Mouse (Mus musculus) midbrain, embryonic 12.5 days (tissue): ENCODE data around the gene Zbtb20. TPM values are rescaled to one million over a fixed set of nuclear protein-coding genes. Genes with fewer than 3 reads are reported as not detected.

Source experiments
- ATAC-seq: fragments of 200-750 bp; cut with Nextera tagmentation; 2 replicates; pipeline ENCODE4 v1.8.0; 2017; ENCODE audit warnings: low read depth, moderate TSS enrichment, moderate library complexity; ENCODE audit not compliant: low FRiP score
- H3K27ac ChIP-seq: fragments of 300-500 bp; sonication (generic); replicated peaks from 2 replicates; pipeline ENCODE4 v1.5.1; 2016; ENCODE audit warnings: mild to moderate bottlenecking
- H3K27me3 ChIP-seq: fragments of 300-500 bp; sonication (generic); 2 replicates; pipeline ENCODE4 v1.6.1; 2016; ENCODE audit warnings: mild to moderate bottlenecking
- H3K36me3 ChIP-seq: fragments of 300-500 bp; sonication (generic); 2 replicates; pipeline ENCODE4 v1.6.1; 2016
- H3K4me1 ChIP-seq: fragments of 300-500 bp; sonication (generic); 2 replicates; pipeline ENCODE4 v1.6.1; 2016
- H3K4me2 ChIP-seq: fragments of 300-500 bp; sonication (generic); replicated peaks from 2 replicates; pipeline ENCODE4 v1.6.1; 2016; ENCODE audit warnings: mild to moderate bottlenecking, moderate library complexity
- H3K4me3 ChIP-seq: fragments of 300-500 bp; sonication (generic); 2 replicates; pipeline ENCODE4 v1.5.1; 2016; ENCODE audit warnings: mild to moderate bottlenecking
- H3K9ac ChIP-seq: fragments of 300-500 bp; sonication (generic); replicated peaks from 2 replicates; pipeline ENCODE4 v1.6.1; 2016; ENCODE audit warnings: mild to moderate bottlenecking, moderate library complexity
- H3K9me3 ChIP-seq: fragments of 300-500 bp; sonication (generic); 2 replicates; pipeline ENCODE4 v1.6.1; 2016; ENCODE audit warnings: mild to moderate bottlenecking
- WGBS: fragments of 180-500 bp; shearing (Covaris S2); methylation state at CpG from one replicate; pipeline ENCODE4 v1.1.7; 2016; 5-methylcytosine and 5-hydroxymethylcytosine counted together
- polyA plus RNA-seq: library from polyadenylated mRNA; unstranded; fragments of >200 nt; fragmentation: Nextera tagmentation; extraction: Ambion mirVana; gene quantifications from 2 replicates; pipeline ENCODE4 v1.2.1, GENCODE M21; 2016

Zbtb20 gene
- polyA plus RNA-seq, 1 experiment from 2014 or later: 80.8 TPM

GRCm38 (mm10) chr16:43332734-43333133 is 457.1 kb downstream of the Zbtb20 start:
- Histone ChIP-seq H3K4me3 (no peak overlapping the region), H3K27ac (no peak overlapping the region)
- 53% methylated on average over 2 of the region's 2 CpGs for WGBS

DNA sequence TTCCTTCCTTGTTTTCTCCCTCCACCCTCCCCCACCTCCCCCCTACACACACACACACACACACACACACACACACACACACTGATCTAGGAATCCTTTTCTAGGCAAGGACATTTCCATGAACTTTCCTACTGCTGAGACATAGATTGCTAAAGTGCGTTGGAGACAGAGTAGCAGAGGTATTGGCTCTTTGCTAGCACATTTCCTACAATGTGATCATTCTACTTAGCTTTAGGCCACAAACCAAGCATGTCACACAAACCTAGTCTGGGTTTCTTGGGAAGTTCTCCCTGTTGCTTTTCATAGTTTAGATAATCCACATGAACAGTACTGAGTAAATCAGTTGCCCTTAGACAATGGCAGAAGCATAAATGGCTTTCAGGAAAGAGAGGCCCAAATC is 457.6 kb downstream of the Zbtb20 start:
- ATAC-seq: no peak
- Histone ChIP-seq H3K9ac (no peak overlapping the region), H3K4me3 (no peak overlapping the region), H3K36me3 (no peaks in the 10 kb centered on the region), H3K9me3 (no peaks in the 10 kb centered on the region), H3K27ac (no peak overlapping the region), H3K27me3 (no peaks in the 10 kb centered on the region), H3K4me1 (0 out of 2 replicates have a peak, but pooled peaks cover 6% of the 10 kb centered on the region), H3K4me2 (no peak overlapping the region)
- WGBS: 75% methylated on average over 1 of the region's 1 CpGs

More at GRCm38 (mm10) chr16:43332734-43333133, 457.1 kb downstream of the Zbtb20 start:
- ATAC-seq: no peak
- Histone ChIP-seq H3K9ac (no peak overlapping the region), H3K36me3 (no peaks in the 10 kb centered on the region), H3K9me3 (no peaks in the 10 kb centered on the region), H3K4me1 (0 out of 2 replicates have a peak, but pooled peaks cover 6% of the 10 kb centered on the region), H3K27me3 (no peaks in the 10 kb centered on the region), H3K4me2 (no peak overlapping the region)

DNA sequence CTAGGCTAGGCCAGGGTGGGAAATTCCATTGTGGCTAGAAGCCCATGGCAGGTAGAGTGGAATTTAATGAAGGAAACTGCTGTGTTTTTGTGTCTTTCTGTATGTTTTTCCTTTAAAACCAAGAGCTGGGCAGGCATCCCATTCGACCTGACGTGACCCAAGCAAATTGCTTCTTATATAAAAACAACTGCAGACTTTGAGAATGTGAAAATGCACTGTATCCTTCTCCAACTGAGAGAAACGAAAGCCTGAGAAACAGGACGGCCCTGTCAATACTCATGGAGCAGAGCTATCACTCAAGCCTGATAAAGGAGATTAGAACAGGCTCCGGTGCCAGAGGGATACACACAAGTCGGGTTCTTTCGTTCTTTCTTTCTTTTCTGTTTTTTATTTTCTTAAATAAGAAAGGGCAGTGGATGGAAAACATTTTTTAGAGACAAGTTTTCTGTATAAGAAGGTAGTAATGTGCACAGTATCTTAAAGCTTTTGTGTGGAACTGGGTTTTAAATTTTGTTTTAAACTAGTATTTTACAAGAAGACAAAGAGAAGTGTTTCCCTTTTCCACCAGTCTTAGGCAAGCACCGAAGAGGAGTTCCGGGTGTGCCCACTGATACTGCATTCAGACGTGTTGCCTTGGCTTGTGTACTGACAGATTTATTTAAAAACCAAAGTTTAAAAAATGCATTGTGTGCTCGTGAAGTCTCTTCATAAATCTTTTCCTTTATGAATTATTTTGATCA is 458.9 kb downstream of the Zbtb20 start:
- ATAC-seq: no peak
- no peaks in the 10 kb centered on the region for H3K9me3 ChIP-seq
- no peaks in the 10 kb centered on the region for H3K27me3 ChIP-seq
- no peaks in the 10 kb centered on the region for H3K36me3 ChIP-seq
- H3K4me2 ChIP-seq: no peak overlapping the region
- 0 out of 2 replicates have a peak, but pooled peaks cover 6% of the 10 kb centered on the region for H3K4me1 ChIP-seq
- H3K4me3 ChIP-seq: no peak overlapping the region
- WGBS: 39% methylated on average over 11 of the region's 11 CpGs
- H3K9ac ChIP-seq: no peak overlapping the region
- H3K27ac ChIP-seq: peak overlapping the region; percentile 32; the same call in 1 of the 2 replicates

DNA sequence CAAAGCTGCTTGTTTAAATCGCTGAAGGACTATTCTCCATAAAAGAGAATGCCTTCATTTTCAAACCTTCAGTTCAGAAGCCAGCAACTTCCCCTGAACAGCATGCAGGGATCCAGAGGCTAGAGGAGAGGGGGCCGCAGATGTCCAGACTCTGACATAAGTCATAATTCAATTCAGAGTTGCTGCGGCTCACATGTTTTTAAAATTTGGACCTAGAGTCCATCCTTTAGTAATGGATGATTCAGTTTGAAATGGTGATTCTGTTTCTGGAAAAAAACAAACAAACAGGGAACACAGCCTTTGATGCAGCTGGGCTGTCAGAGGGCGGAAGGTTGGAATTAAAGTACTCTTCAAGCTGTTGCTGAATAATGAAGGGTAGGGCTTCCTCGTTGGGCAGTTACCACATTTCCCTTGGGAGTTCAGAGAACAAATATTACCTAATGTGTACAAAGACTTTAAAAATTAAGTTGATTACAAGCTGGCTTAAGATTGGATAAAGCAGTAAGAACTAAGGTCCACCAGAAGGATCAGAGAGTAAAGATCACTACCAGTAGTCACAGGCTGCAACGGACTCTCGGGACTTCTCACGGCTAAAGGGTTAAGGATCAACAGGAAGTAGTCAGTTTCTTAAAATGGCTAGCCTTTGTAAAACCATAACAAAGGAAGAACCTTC is 459.6 kb downstream of the Zbtb20 start:
- no peaks in the 10 kb centered on the region for H3K27me3 ChIP-seq
- no peak overlapping the region for H3K9ac ChIP-seq
- 0 out of 2 replicates have a peak, but pooled peaks cover 6% of the 10 kb centered on the region for H3K4me1 ChIP-seq
- H3K4me2 ChIP-seq: no peak overlapping the region
- no peaks in the 10 kb centered on the region for H3K36me3 ChIP-seq
- no peak for ATAC-seq
- no peak overlapping the region for H3K27ac ChIP-seq
- WGBS: 69% methylated on average over 8 of the region's 8 CpGs
- H3K9me3 ChIP-seq: no peaks in the 10 kb centered on the region
- no peak overlapping the region for H3K4me3 ChIP-seq

- no peak overlapping the region for H3K9ac ChIP-seq
- no peaks in the 10 kb centered on the region for H3K36me3 ChIP-seq
- no peaks in the 10 kb centered on the region for H3K27me3 ChIP-seq
- no peak for ATAC-seq
- H3K9me3 ChIP-seq: no peaks in the 10 kb centered on the region
- 0 out of 2 replicates have a peak, but pooled peaks cover 6% of the 10 kb centered on the region for H3K4me1 ChIP-seq
- 95% methylated on average over 4 of the region's 4 CpGs for WGBS
- H3K27ac ChIP-seq: no peak overlapping the region
- H3K4me2 ChIP-seq: no peak overlapping the region
- no peak overlapping the region for H3K4me3 ChIP-seq
These were observed 460.1 kb downstream of the Zbtb20 start for GRCm38 (mm10) chr16:43335824-43336215.

GRCm38 (mm10) chr16:43340712-43341111 is 465.0 kb downstream of the Zbtb20 start:
- 76% methylated on average over 4 of the region's 4 CpGs for WGBS
- no peaks in the 10 kb centered on the region for H3K4me1 ChIP-seq
- no peak for ATAC-seq
- H3K9ac ChIP-seq: no peak overlapping the region
- H3K4me2 ChIP-seq: no peak overlapping the region
- H3K4me3 ChIP-seq: no peak overlapping the region
- no peak overlapping the region for H3K27ac ChIP-seq
- H3K27me3 ChIP-seq: no peaks in the 10 kb centered on the region
- no peaks in the 10 kb centered on the region for H3K36me3 ChIP-seq
- no peaks in the 10 kb centered on the region for H3K9me3 ChIP-seq

DNA sequence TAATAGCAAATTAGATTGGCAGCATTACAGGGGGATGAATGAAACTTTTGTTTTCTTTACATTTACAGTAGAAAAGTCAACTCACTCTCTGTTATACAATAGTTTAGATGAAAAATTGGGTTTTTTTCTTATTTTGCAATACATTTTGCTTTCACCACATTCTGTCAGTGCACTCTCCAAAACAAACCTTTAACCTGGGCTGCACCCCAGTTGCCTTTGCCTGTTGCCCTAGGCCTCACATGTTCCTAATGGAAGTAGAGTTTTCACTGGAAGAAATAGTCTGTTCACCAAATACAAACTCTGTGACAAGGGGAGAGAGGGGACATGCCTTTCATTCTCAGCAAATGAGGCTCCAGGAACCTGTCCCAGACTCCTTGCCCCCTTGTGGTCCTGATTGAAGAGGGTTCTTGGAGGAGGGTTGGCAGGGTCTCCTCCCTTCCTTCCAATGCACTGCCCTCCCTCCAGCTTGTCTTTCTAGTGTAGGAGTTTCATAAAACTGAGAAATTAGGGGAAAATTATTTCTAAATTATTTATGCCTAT is 466.3 kb downstream of the Zbtb20 start:
- no peak for ATAC-seq
- no peaks in the 10 kb centered on the region for H3K27me3 ChIP-seq

DNA sequence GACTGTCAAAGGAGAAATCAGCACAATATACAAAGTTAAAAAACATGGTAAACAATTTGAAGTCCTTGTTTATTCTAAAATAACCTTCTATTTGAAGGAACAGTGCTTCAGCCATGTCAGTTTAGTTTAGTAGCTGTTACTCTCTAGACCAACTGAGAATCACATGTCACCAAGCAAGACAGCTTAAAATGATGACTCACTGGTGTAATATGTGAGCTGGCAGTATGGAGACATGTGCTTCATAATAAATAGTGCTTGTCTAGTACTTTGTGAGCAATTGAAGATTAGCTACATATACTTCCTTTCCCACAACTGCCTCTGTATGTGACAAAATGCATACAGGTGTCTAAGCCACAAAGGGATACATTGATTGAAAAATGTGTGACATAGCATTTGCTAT is 470.4 kb downstream of the Zbtb20 start:
- no peak overlapping the region for H3K27ac ChIP-seq
- H3K9ac ChIP-seq: no peak overlapping the region
- no peaks in the 10 kb centered on the region for H3K4me1 ChIP-seq
- H3K9me3 ChIP-seq: no peaks in the 10 kb centered on the region
- no peaks in the 10 kb centered on the region for H3K36me3 ChIP-seq
- no peak overlapping the region for H3K4me2 ChIP-seq
- no peak for ATAC-seq
- no peaks in the 10 kb centered on the region for H3K27me3 ChIP-seq
- no peak overlapping the region for H3K4me3 ChIP-seq

More for the DNA sequence above, 466.3 kb downstream of the Zbtb20 start:
- H3K4me3 ChIP-seq: no peak overlapping the region
- H3K9ac ChIP-seq: no peak overlapping the region
- H3K9me3 ChIP-seq: no peaks in the 10 kb centered on the region
- no peak overlapping the region for H3K27ac ChIP-seq
- H3K4me2 ChIP-seq: no peak overlapping the region
- no peaks in the 10 kb centered on the region for H3K36me3 ChIP-seq
- H3K4me1 ChIP-seq: no peaks in the 10 kb centered on the region

- H3K36me3 ChIP-seq: no peaks in the 10 kb centered on the region
- H3K27me3 ChIP-seq: no peaks in the 10 kb centered on the region
- H3K4me3 ChIP-seq: no peak overlapping the region
- H3K4me2 ChIP-seq: no peak overlapping the region
- no peak overlapping the region for H3K9ac ChIP-seq
- no peak overlapping the region for H3K27ac ChIP-seq
- H3K4me1 ChIP-seq: no peaks in the 10 kb centered on the region
- H3K9me3 ChIP-seq: no peaks in the 10 kb centered on the region
- 82% methylated on average over 9 of the region's 9 CpGs for WGBS
- ATAC-seq: no peak
These were observed 480.3 kb downstream of the Zbtb20 start for GRCm38 (mm10) chr16:43355776-43356645.

DNA sequence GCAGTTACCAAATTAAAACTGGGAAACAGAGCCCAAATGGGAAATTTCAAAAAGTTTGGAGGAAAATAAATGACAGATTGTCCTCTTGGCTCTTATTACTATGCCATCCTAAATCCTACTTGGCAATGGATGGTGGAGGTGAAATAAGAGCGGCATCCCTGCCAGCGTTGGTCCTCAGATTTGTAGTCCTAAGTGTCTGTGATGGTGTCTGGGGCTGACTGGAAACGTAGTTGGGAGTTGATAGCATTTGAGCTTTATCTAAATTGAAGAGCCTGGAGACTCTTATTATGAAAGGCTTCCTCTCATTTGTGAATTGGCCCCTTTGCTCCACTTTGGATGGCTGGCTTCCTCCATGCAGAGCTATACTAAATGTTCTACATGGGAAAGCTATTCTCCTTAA is 483.9 kb downstream of the Zbtb20 start:
- WGBS: 82% methylated on average over 3 of the region's 3 CpGs
- Histone ChIP-seq H3K9me3 (no peaks in the 10 kb centered on the region), H3K4me1 (peaks cover 17% of the 10 kb centered on the region; the same call in 1 of the 2 replicates), H3K27ac (no peak overlapping the region), H3K9ac (no peak overlapping the region), H3K4me3 (no peak overlapping the region), H3K36me3 (no peaks in the 10 kb centered on the region), H3K4me2 (no peak overlapping the region), H3K27me3 (no peaks in the 10 kb centered on the region)
- ATAC-seq: no peak

- Histone ChIP-seq H3K4me1 (peaks cover 17% of the 10 kb centered on the region; the same call in 1 of the 2 replicates), H3K27me3 (no peaks in the 10 kb centered on the region), H3K27ac (no peak overlapping the region), H3K36me3 (no peaks in the 10 kb centered on the region), H3K9ac (no peak overlapping the region), H3K4me2 (no peak overlapping the region), H3K9me3 (no peaks in the 10 kb centered on the region), H3K4me3 (no peak overlapping the region)
- 94% methylated on average over 2 of the region's 2 CpGs for WGBS
- ATAC-seq: no peak
These were observed 484.4 kb downstream of the Zbtb20 start for GRCm38 (mm10) chr16:43360112-43360511.
